Comparison of ENCODE assay signal across 8 mouse cellular contexts in genomic region chr8:70696019-70696885, GRCm38 (mm10). TPM values are rescaled to one million over a fixed set of nuclear protein-coding genes. Genes with fewer than 3 reads are reported as not detected.
DNase-seq lines count a peak whose midpoint lies in the region; ATAC-seq lines count a peak whose summit lies in the region.
"Had no signal": no experiment of that assay in that cellular context is flagged by ENCODE, and none has a peak within 500 bp of the region (broad histone marks: within the 10 kb centered on the region; RNA-seq: fewer than 3 reads in every experiment).

No protein-coding gene starts in this region.

- peak overlapping the region; percentile 92 for H3K27ac ChIP-seq in intestine, embryonic 14.5 days (ENCODE audit: low read depth)
- peak overlapping the region; percentile 94 for H3K27ac ChIP-seq in liver, embryonic 16.5 days (ENCODE audit: low read length)
- peak overlapping the region; percentile 66 for H3K27ac ChIP-seq in neural tube, embryonic 15.5 days (replicated peaks)

- WGBS in intestine, embryonic 14.5 days, result 3% methylated on average over 31 of the region's 31 CpGs
- 3% methylated on average over 31 of the region's 31 CpGs for WGBS in liver, embryonic 16.5 days (ENCODE audit: insufficient replicate concordance)
- 5% methylated on average over 31 of the region's 31 CpGs for WGBS in neural tube, embryonic 15.5 days

- H3K9me3 ChIP-seq in intestine, embryonic 14.5 days (ENCODE audit: control insufficient read depth, low read length), result no peaks in the 10 kb centered on the region
- H3K9me3 ChIP-seq in liver, embryonic 16.5 days (replicated peaks; ENCODE audit: control insufficient read depth, low read length), result no peaks in the 10 kb centered on the region
- H3K9me3 ChIP-seq in neural tube, embryonic 15.5 days (replicated peaks), result no peaks in the 10 kb centered on the region

- no peaks in the 10 kb centered on the region for H3K27me3 ChIP-seq in intestine, embryonic 14.5 days (replicated peaks; ENCODE audit: control insufficient read depth, insufficient read depth, low read length)
- H3K27me3 ChIP-seq in liver, embryonic 16.5 days (ENCODE audit: control insufficient read depth, insufficient read depth, low read depth, low read length), result peaks cover 2% of the 10 kb centered on the region; the same call in 1 of the 2 replicates
- no peaks in the 10 kb centered on the region for H3K27me3 ChIP-seq in neural tube, embryonic 15.5 days (replicated peaks)

- no peak overlapping the region; the same call in 1 of the 2 replicates for H3K4me3 ChIP-seq in intestine, embryonic 14.5 days (ENCODE audit: low read depth, low read length)
- H3K4me3 ChIP-seq in liver, embryonic 16.5 days (ENCODE audit: low read depth, low read length), result peak overlapping the region; percentile 55
- H3K4me3 ChIP-seq in neural tube, embryonic 15.5 days (replicated peaks), result peak overlapping the region; percentile 21

- H3K4me1 ChIP-seq in intestine, embryonic 14.5 days (replicated peaks; ENCODE audit: control insufficient read depth, insufficient read depth, low read length), result peaks cover 43% of the 10 kb centered on the region
- H3K4me1 ChIP-seq in liver, embryonic 16.5 days (ENCODE audit: control insufficient read depth, low read depth, low read length), result peaks cover 54% of the 10 kb centered on the region
- peaks cover 50% of the 10 kb centered on the region for H3K4me1 ChIP-seq in neural tube, embryonic 15.5 days

- no peaks in the 10 kb centered on the region for H3K36me3 ChIP-seq in intestine, embryonic 14.5 days (ENCODE audit: control insufficient read depth, insufficient read depth, low read length)
- no peaks in the 10 kb centered on the region for H3K36me3 ChIP-seq in liver, embryonic 16.5 days (ENCODE audit: control insufficient read depth, insufficient read depth)
- H3K36me3 ChIP-seq in neural tube, embryonic 15.5 days, result no peaks in the 10 kb centered on the region

- 0 out of 2 replicates have a peak, but pooled peaks have one; percentile 1 for ATAC-seq in intestine, embryonic 14.5 days (replicated peaks; ENCODE audit: low FRiP score, low TSS enrichment, low read depth)
- ATAC-seq in liver, embryonic 16.5 days (ENCODE audit: low read depth), result peak; percentile 35
- no peak for ATAC-seq in neural tube, embryonic 15.5 days (ENCODE audit: low FRiP score)

- peak overlapping the region; percentile 35 for H3K9ac ChIP-seq in intestine, embryonic 14.5 days (ENCODE audit: low read length)
- H3K9ac ChIP-seq in liver, embryonic 16.5 days (ENCODE audit: low read depth, low read length), result peak overlapping the region; percentile 78
- peak overlapping the region; percentile 34 for H3K9ac ChIP-seq in neural tube, embryonic 15.5 days (replicated peaks)

- peak; percentile 68 for DNase-seq in T-cell, adult 2 months (ENCODE audit: low spot score)
- DNase-seq in cerebellum, adult 9-10 months, result peak; percentile 69
- DNase-seq in gastrocnemius, adult 18-20 months (ENCODE audit: low spot score), result peak; percentile 72
- DNase-seq in intestine, embryonic 14.5 days (ENCODE audit: low spot score), result peak; percentile 83
- DNase-seq in thymus, postnatal 36 days, result peak; percentile 81 to 85

- peak overlapping the region; percentile 44 for H3K4me2 ChIP-seq in intestine, embryonic 14.5 days (ENCODE audit: low read length)
- H3K4me2 ChIP-seq in liver, embryonic 16.5 days (ENCODE audit: low read depth, low read length), result peak overlapping the region; percentile 84
- peak overlapping the region; percentile 60 for H3K4me2 ChIP-seq in neural tube, embryonic 15.5 days

RNA-seq across cellular contexts. Expression of gene Jund, which starts 2.5 kb away (rescaled TPM):
- total RNA-seq in gastrocnemius, adult 18-20 months (2021), result 10 to 100 TPM; 41.6 to 68.4 TPM
- 94.0 and 114 TPM in 2 replicates for polyA plus RNA-seq in intestine, embryonic 14.5 days (2014; fragmentation: Nextera tagmentation; extraction: Ambion mirVana)
- polyA plus RNA-seq in liver, embryonic 16.5 days (2015; fragmentation: Nextera tagmentation; extraction: Ambion mirVana), result 12.3 and 17.5 TPM in 2 replicates
- polyA plus RNA-seq in neural tube, embryonic 15.5 days (2015; fragmentation: Nextera tagmentation; extraction: Ambion mirVana), result 73.7 and 82.7 TPM in 2 replicates

RNA-seq across cellular contexts. Expression of gene Iqcn, which starts 7.0 kb away (rescaled TPM):
- not detected for total RNA-seq in gastrocnemius, adult 18-20 months (2021)
- 0.05 TPM in 2 replicates for polyA plus RNA-seq in intestine, embryonic 14.5 days (2014; fragmentation: Nextera tagmentation; extraction: Ambion mirVana)
- polyA plus RNA-seq in liver, embryonic 16.5 days (2015; fragmentation: Nextera tagmentation; extraction: Ambion mirVana), result 0.02 TPM in 1 of 2 replicates, not detected in the other
- polyA plus RNA-seq in neural tube, embryonic 15.5 days (2015; fragmentation: Nextera tagmentation; extraction: Ambion mirVana), result 0.04 and 0.09 TPM in 2 replicates

RNA-seq across cellular contexts. Expression of gene Gm3336, which starts 22.1 kb away (rescaled TPM):
- total RNA-seq in gastrocnemius, adult 18-20 months (2021), result not detected
- polyA plus RNA-seq in intestine, embryonic 14.5 days (2014; fragmentation: Nextera tagmentation; extraction: Ambion mirVana), result 0.67 and 0.88 TPM in 2 replicates
- polyA plus RNA-seq in liver, embryonic 16.5 days (2015; fragmentation: Nextera tagmentation; extraction: Ambion mirVana), result 0.40 and 0.47 TPM in 2 replicates
- not detected in 2 replicates for polyA plus RNA-seq in neural tube, embryonic 15.5 days (2015; fragmentation: Nextera tagmentation; extraction: Ambion mirVana)
- total RNA-seq: left cerebral cortex, postnatal 10 days had no signal

RNA-seq across cellular contexts. Expression of gene Lsm4, which starts 23.2 kb away (rescaled TPM):
- total RNA-seq in gastrocnemius, adult 18-20 months (2021), result 10 to 100 TPM; 65.4 to 70.3 TPM
- 290 and 307 TPM in 2 replicates for polyA plus RNA-seq in intestine, embryonic 14.5 days (2014; fragmentation: Nextera tagmentation; extraction: Ambion mirVana)
- 104 and 113 TPM in 2 replicates for polyA plus RNA-seq in liver, embryonic 16.5 days (2015; fragmentation: Nextera tagmentation; extraction: Ambion mirVana)
- 191 and 206 TPM in 2 replicates for polyA plus RNA-seq in neural tube, embryonic 15.5 days (2015; fragmentation: Nextera tagmentation; extraction: Ambion mirVana)

RNA-seq across cellular contexts. Expression of gene Pde4c, which starts 27.3 kb away (rescaled TPM):
- 1 to 10 TPM; 1.3 to 1.6 TPM for total RNA-seq in gastrocnemius, adult 18-20 months (2021)
- 0.39 and 0.42 TPM in 2 replicates for polyA plus RNA-seq in intestine, embryonic 14.5 days (2014; fragmentation: Nextera tagmentation; extraction: Ambion mirVana)
- polyA plus RNA-seq in liver, embryonic 16.5 days (2015; fragmentation: Nextera tagmentation; extraction: Ambion mirVana), result 1.5 and 2.2 TPM in 2 replicates
- 0.17 and 0.40 TPM in 2 replicates for polyA plus RNA-seq in neural tube, embryonic 15.5 days (2015; fragmentation: Nextera tagmentation; extraction: Ambion mirVana)
